Mouse (Mus musculus): ENCODE results near the gene Llph.

GRCm38 (mm10) chr10:120183342-120183741 is 43.5 kb upstream of the Llph start:
- TF ChIP-seq CTCF (IDR thresholded peaks at IDR 0.05; ENCODE audit: control insufficient read depth, insufficient read depth, insufficient read length) (no peak), FOSL1 (IDR thresholded peaks at IDR 0.05; ENCODE audit: insufficient read depth, low read length, poor library complexity, severe bottlenecking) (no peak), USF1 (IDR thresholded peaks at IDR 0.05; ENCODE audit: low read depth) (no peak), MYOG (IDR thresholded peaks at IDR 0.05; ENCODE audit: control insufficient read depth, extremely low read depth, insufficient read length) (no peak)
